Mouse (Mus musculus) limb, embryonic 10.5 days (tissue): ENCODE measurements around the gene Jakmip3. TPM values are rescaled to one million over a fixed set of nuclear protein-coding genes. Genes with fewer than 3 reads are reported as not detected.
A peak's percentile ranks its signal among the peaks of the same experiment; 100 is the strongest.

ENCODE experiments used
- DNase-seq: peaks from one replicate; pipeline ENCODE4 v3.0.0-alpha.2; 2017; ENCODE audit warnings: low spot score
- H3K27ac ChIP-seq: fragments of 300-500 bp; sonication (generic); 2 replicates; pipeline ENCODE4 v1.5.1; 2016; ENCODE audit warnings: mild to moderate bottlenecking
- H3K27me3 ChIP-seq: fragments of 300-500 bp; sonication (generic); 2 replicates; pipeline ENCODE4 v1.6.1; 2016; ENCODE audit warnings: low read depth, mild to moderate bottlenecking; ENCODE audit not compliant: poor library complexity, severe bottlenecking
- H3K36me3 ChIP-seq: fragments of 300-500 bp; sonication (generic); 2 replicates; pipeline ENCODE4 v1.6.1; 2016; ENCODE audit warnings: mild to moderate bottlenecking, moderate library complexity
- H3K4me1 ChIP-seq: fragments of 300-500 bp; sonication (generic); 2 replicates; pipeline ENCODE4 v1.6.1; 2016
- H3K4me3 ChIP-seq: fragments of 300-500 bp; sonication (generic); 2 replicates; pipeline ENCODE4 v1.5.1; 2016; ENCODE audit warnings: mild to moderate bottlenecking, moderate library complexity
- H3K9me3 ChIP-seq: fragments of 300-500 bp; sonication (generic); replicated peaks from 2 replicates; pipeline ENCODE4 v1.6.1; 2016; ENCODE audit warnings: mild to moderate bottlenecking
- WGBS: fragments of 180-500 bp; shearing (Covaris S2); methylation state at CpG from one replicate; pipeline ENCODE4 v1.1.7; 2016; 5-methylcytosine and 5-hydroxymethylcytosine counted together
- polyA plus RNA-seq: library from polyadenylated mRNA; unstranded; fragments of >200 nt; fragmentation: Nextera tagmentation; extraction: Ambion mirVana; gene quantifications from 2 replicates; pipeline ENCODE4 v1.2.1, GENCODE M21; 2016

The Jakmip3 gene
- polyA plus RNA-seq, 1 experiment from 2014 or later, result 0.15 TPM

DNA sequence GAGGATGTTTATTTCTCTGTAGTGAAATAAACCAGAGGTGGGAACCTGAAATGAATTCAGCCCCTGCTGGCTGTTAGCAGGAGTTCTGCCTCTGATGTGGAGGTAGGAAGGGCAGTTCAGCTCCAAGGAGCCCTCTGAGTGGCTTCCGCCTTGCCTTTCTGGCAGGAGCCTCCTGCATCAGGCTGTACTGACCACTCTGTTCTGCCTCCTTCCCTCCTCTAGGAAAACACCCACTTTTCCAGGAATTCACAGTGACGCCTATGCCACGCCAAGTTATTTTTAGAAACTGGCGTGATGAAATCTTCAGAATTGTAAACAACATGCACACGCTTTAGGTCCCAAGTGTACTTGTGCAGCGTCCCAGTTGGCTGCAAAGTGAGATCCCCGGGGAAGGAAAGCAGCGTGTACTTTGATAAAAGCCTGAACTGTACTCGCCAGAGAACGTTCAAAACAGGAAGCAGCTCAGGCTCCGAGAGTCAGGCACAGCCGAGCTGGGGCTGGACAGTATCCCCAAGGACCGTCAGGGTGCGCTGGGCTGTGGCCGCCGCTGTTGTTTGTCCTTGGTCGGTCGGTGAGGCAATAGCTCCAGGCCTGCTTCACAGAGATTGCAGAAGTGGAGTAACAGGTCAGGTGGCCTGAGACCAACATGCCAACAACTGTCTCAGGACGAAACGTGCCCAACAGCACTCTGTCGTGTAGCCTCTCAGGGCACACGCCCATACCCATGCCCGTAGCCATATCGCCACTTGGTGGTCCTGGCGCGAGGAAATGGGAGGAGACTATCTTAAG is 21.2 kb upstream of the Jakmip3 start:
- 2% methylated on average over 26 of the region's 26 CpGs for WGBS
- DNase-seq, result peak; percentile 61
- peak overlapping the region; percentile 53 for H3K4me3 ChIP-seq
- no peaks in the 10 kb centered on the region for H3K36me3 ChIP-seq
- peaks cover 11% of the 10 kb centered on the region for H3K4me1 ChIP-seq
- H3K9me3 ChIP-seq, result no peaks in the 10 kb centered on the region
- peak overlapping the region; percentile 78 for H3K27ac ChIP-seq
- H3K27me3 ChIP-seq, result no peaks in the 10 kb centered on the region

DNA sequence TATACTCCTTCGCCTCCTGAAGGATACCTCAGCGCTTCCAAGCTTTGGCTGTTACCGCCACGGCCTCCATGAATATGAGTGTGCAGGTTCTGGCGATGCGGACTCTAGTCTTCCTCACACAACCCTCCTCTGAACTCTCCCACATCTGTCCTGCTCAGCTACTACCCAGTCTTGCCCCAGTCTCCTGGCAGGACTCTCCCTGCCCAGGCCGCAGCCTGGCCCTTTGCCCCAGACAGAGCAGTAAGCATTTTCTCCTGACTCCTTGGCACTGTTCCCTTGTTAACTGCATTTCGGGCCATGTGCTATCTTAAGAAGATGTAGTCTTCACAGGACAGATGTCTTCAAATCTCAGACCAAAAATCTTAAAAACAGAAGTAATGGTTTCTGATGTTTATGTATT is 18.9 kb upstream of the Jakmip3 start:
- Histone ChIP-seq H3K9me3 (no peaks in the 10 kb centered on the region), H3K36me3 (no peaks in the 10 kb centered on the region), H3K27ac (no peak overlapping the region), H3K4me1 (peaks cover 11% of the 10 kb centered on the region), H3K4me3 (no peak overlapping the region), H3K27me3 (no peaks in the 10 kb centered on the region)
- 93% methylated on average over 8 of the region's 8 CpGs for WGBS
- DNase-seq, result no peak

DNA sequence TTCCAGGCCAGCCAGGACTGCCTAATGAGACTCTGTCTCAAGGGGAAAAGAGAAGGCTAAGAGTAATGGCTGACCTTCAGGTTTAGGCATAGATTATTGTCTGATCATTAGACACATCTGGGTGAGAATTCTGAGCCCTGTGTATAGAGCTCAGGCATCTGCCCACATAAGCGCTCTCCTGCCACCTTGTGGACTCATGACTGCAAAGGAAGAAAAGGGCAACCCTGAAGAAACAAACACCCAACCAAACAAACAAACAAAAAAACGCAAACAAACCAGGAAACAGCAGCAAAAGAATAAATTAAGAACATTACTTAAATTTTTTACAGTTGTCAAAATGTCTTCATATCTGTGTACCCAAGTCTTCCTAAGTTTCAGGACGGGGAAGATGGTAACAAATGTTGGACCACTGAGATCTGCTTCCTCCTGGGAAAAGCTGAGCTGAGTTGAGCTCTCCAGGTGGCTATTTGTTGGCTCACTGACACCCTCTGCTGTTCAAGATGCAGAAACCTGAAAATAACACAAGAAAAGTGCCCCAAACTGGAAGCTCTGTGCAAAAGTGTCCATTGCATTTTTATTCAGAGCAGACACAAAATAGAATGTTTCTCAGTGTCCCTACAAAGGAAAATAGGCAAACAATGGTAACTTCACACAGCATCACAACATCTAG is 16.6 kb upstream of the Jakmip3 start:
- no peaks in the 10 kb centered on the region for H3K27me3 ChIP-seq
- H3K36me3 ChIP-seq, result no peaks in the 10 kb centered on the region
- no peaks in the 10 kb centered on the region for H3K9me3 ChIP-seq
- peaks cover 10% of the 10 kb centered on the region for H3K4me1 ChIP-seq
- no peak overlapping the region for H3K27ac ChIP-seq
- no peak for DNase-seq
- H3K4me3 ChIP-seq, result no peak overlapping the region
- 8% methylated on average over 3 of the region's 3 CpGs for WGBS

DNA sequence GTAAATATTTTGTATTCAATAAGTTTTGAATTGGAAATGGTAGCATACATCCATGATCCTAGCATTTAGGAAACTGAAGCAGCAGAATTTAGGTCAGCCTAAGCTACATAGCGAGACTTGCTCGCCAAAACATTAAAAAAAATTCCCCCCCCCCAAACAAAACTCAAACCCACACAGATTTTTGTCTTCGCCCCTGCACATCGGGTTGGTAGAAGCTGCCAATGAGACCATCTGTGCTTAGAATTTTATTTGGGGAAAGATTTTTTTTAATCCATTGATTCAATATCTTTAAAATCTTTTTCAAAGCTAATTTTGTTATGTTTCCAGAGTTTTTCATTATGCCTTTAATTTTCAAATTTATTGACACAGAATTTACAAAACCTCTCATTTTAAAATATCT is 12.1 kb upstream of the Jakmip3 start:
- H3K36me3 ChIP-seq, result no peaks in the 10 kb centered on the region
- H3K4me1 ChIP-seq, result no peaks in the 10 kb centered on the region; the same call in 1 of the 2 replicates
- no peak overlapping the region for H3K4me3 ChIP-seq
- WGBS, result 93% methylated on average over 4 of the region's 4 CpGs
- H3K9me3 ChIP-seq, result no peaks in the 10 kb centered on the region
- H3K27me3 ChIP-seq, result no peaks in the 10 kb centered on the region
- H3K27ac ChIP-seq, result no peak overlapping the region
- no peak for DNase-seq

DNA sequence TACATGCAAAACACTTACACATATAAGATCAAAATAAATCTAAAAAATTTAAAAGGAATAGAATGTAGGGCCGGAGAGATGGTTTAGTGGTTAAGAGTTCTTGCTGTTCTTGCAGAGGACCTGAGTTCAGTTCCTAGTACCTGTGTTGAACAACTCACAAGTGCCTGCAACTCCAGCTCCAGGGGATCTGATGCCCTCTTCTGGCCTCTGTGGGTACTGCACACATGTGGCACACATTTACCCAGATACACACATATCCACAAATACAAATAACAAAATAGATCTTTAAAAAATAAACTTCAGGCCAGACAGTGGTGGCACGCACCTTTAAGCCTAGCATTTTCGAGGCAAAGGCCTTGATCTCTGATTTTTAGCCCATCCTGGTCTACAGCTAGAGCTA is 6.0 kb upstream of the Jakmip3 start:
- Histone ChIP-seq H3K36me3 (no peaks in the 10 kb centered on the region), H3K4me3 (no peak overlapping the region), H3K9me3 (no peaks in the 10 kb centered on the region), H3K4me1 (no peaks in the 10 kb centered on the region), H3K27me3 (peaks cover 24% of the 10 kb centered on the region), H3K27ac (no peak overlapping the region)
- no peak for DNase-seq
- 92% methylated on average over 3 of the region's 3 CpGs for WGBS

DNA sequence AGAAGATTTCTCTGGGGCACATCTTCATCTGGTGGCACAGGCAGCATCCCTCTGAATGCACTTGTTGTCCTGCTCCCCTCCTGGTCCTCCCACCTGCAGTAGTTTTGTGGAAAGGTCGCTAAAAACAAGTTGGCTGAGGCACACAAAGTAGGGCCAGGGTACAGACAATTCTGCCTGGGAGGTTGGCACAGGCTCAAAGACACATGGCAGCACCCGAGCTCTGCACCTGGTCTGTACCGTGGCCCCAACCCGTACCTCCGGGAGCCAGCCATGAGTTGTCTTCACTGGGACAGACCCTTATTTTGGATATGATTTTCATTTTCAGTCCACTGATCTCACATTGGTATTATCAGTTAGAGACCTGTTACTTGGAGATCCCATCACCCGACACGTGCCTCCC is 1.5 kb upstream of the Jakmip3 start:
- no peak overlapping the region for H3K4me3 ChIP-seq
- H3K9me3 ChIP-seq, result no peaks in the 10 kb centered on the region
- H3K36me3 ChIP-seq, result no peaks in the 10 kb centered on the region
- H3K27me3 ChIP-seq, result peaks cover 69% of the 10 kb centered on the region
- no peak for DNase-seq
- peaks cover 13% of the 10 kb centered on the region for H3K4me1 ChIP-seq
- WGBS, result 82% methylated on average over 7 of the region's 7 CpGs
- no peak overlapping the region for H3K27ac ChIP-seq

DNA sequence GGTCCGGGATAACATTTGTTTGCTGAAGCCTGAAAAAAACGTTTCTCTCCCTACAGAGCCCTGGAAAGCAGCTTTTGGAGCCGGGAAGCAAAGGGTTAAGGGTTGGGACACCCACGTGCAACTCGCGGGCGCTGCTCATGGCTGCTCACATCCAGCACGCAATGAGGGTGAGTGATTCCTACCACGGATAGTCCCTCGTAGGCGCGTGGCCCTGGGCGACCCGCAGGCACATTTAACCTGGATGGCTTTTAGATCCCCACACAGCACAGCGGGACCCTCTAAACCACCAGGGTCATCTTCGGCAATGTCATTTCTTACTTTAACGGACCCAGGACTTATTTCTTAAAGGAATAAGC is 296 bp upstream of the Jakmip3 start:
- Histone ChIP-seq H3K36me3 (no peaks in the 10 kb centered on the region), H3K9me3 (no peaks in the 10 kb centered on the region), H3K27ac (no peak overlapping the region), H3K4me3 (peak overlapping the region; percentile 51), H3K27me3 (peaks cover 76% of the 10 kb centered on the region), H3K4me1 (peaks cover 13% of the 10 kb centered on the region)
- DNase-seq, result peak; percentile 48
- WGBS, result 1% methylated on average over 17 of the region's 17 CpGs

DNA sequence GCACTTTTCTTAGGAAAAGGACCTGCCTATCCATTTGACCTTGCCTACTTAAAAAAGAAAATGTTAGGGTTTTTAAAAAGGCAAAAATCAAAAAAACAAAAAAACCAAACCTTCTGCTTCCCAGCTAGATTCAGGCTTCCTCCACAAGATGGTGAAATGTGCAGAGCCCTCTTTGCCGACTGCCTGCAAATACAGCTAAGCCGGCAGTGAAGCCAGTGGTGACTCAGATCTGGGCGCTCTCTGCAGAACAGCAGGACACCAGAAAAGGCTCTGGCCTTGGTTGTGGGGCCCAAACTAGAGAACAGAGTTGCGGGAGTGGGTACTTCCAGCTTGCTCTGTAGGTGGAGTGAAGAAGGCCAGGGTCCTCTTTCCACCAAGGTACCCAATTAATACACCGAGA is 1.0 kb downstream of the Jakmip3 start:
- 29% methylated on average over 5 of the region's 5 CpGs for WGBS
- Histone ChIP-seq H3K4me3 (peak overlapping the region; percentile 51; the same call in 1 of the 2 replicates), H3K9me3 (no peaks in the 10 kb centered on the region), H3K36me3 (no peaks in the 10 kb centered on the region), H3K4me1 (peaks cover 13% of the 10 kb centered on the region), H3K27me3 (peaks cover 85% of the 10 kb centered on the region), H3K27ac (no peak overlapping the region)
- DNase-seq, result no peak

DNA sequence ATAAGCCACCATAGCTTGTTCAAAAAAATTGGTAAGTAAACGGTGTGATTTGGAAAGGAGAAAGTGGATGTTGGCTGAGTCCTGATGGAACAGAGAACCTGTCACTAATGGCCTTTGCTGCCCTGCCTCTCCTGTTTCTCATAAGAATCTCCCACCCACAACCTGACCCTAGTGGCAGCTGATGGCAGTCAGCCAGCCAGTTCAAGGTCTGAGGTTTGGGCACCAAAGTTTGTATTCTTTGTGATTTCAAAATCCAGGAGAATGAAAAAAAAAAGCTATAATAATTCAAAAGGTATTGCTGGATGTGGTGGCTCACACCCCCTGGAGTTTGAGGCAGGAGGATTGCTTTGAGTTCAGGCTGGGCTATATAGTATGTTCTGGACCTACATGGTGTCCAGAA is 1.8 kb downstream of the Jakmip3 start:
- Histone ChIP-seq H3K27me3 (peaks cover 83% of the 10 kb centered on the region), H3K36me3 (no peaks in the 10 kb centered on the region), H3K4me3 (no peak overlapping the region), H3K27ac (no peak overlapping the region), H3K9me3 (no peaks in the 10 kb centered on the region), H3K4me1 (peaks cover 13% of the 10 kb centered on the region)
- 91% methylated on average over 1 of the region's 1 CpGs for WGBS
- no peak for DNase-seq

DNA sequence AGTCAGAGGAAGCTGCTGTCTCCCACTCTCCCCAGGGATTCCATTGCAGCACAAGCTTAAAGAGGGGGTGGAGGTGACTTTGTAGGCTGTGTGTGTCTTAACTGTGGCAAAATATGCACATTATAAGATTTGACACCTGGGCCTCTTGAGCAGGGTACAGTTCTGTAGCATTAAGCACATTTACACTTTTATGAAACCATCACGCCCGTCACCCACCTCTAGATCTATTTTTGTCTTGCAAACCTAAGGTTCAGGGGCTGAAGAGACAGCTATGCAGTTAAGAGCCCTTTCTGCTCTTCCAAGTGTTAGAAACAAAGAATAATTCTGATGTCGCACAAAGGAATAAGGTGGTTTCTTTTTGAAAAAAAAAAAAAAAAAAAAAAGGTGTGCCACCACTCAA is 5.1 kb downstream of the Jakmip3 start:
- H3K27ac ChIP-seq, result no peak overlapping the region
- H3K9me3 ChIP-seq, result no peaks in the 10 kb centered on the region
- 60% methylated on average over 3 of the region's 3 CpGs for WGBS
- no peak overlapping the region for H3K4me3 ChIP-seq
- H3K4me1 ChIP-seq, result peaks cover 7% of the 10 kb centered on the region
- H3K27me3 ChIP-seq, result peaks cover 49% of the 10 kb centered on the region
- no peaks in the 10 kb centered on the region for H3K36me3 ChIP-seq
- DNase-seq, result no peak

DNA sequence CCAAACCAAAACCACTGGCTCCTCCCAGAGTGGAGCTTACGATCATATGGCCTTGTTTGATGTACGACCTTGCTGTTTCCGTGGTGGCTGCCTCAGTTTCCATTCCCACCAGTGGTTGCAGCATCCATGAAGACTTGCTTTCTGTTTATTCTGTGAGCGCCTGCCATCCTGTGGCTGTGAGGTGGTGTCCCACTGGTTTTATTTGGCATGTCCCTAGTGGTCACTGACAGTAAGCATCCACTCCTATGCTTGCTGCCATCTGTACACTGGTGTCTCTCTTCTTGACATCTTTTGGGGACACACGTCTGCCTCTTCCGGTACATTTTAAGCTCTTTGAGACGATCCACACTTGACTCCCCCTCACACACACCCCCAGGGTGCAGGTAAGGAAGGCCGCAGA is 7.2 kb downstream of the Jakmip3 start:
- no peaks in the 10 kb centered on the region for H3K36me3 ChIP-seq
- peaks cover 28% of the 10 kb centered on the region for H3K27me3 ChIP-seq
- H3K4me3 ChIP-seq, result no peak overlapping the region
- no peak overlapping the region for H3K27ac ChIP-seq
- no peak for DNase-seq
- H3K4me1 ChIP-seq, result no peaks in the 10 kb centered on the region
- 88% methylated on average over 8 of the region's 8 CpGs for WGBS
- no peaks in the 10 kb centered on the region for H3K9me3 ChIP-seq

DNA sequence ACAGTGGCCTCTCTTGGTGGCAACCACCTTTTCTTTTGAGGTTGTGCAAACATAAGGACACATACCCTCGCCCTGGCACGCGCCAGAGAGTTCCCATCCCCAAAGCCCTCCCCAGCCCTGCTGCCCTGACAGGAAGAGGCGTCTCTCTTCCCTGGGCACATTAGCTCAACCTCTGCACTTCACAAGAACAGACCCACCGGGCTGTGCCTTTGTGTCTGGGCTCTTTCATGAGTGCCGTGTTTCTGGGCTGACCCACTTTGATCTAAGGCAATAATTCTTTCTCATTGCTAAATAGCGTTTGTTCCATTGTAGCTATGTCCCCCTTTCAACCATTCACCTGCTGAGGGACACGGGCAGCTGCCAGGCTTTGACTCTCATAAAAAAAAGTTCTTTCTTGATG is 7.8 kb downstream of the Jakmip3 start:
- no peak for DNase-seq
- no peak overlapping the region for H3K4me3 ChIP-seq
- 41% methylated on average over 8 of the region's 8 CpGs for WGBS

DNA sequence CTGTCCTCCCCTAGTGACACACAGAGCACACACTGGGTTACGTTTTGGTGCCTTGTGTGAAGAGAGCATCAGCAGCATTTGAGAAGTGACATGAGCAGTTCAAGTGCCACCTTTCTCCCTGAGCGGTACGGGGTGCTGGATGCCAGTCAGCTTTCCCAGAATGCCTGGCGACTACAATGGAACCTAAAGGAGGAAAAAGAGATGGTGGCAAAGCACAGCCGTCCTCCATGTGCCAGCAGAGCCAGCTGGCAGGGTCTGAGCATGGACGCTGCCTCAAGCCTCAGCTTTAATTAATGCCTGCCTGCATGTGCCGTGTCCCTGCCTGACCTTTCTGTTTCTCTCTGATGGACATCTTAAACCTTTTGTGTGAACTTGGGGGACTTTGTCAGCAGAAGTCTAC is 15.3 kb downstream of the Jakmip3 start:
- Histone ChIP-seq H3K9me3 (no peaks in the 10 kb centered on the region), H3K4me1 (no peaks in the 10 kb centered on the region), H3K4me3 (no peak overlapping the region)

More for the DNA sequence above, 7.8 kb downstream of the Jakmip3 start:
- H3K36me3 ChIP-seq, result no peaks in the 10 kb centered on the region
- H3K27me3 ChIP-seq, result peaks cover 23% of the 10 kb centered on the region
- no peak overlapping the region for H3K27ac ChIP-seq
- H3K9me3 ChIP-seq, result no peaks in the 10 kb centered on the region
- no peaks in the 10 kb centered on the region for H3K4me1 ChIP-seq

More for the DNA sequence above, 15.3 kb downstream of the Jakmip3 start:
- Histone ChIP-seq H3K27me3 (no peaks in the 10 kb centered on the region), H3K27ac (no peak overlapping the region), H3K36me3 (no peaks in the 10 kb centered on the region)
- 84% methylated on average over 7 of the region's 7 CpGs for WGBS
- DNase-seq, result no peak
